Mouse (Mus musculus): ENCODE data around the gene Rab1b.

- TF ChIP-seq CTCF (IDR thresholded peaks at IDR 0.05; ENCODE audit: low read depth) (no peak), EP300 (IDR thresholded peaks at IDR 0.05; ENCODE audit: low read depth) (no peak)
Observed at GRCm38 (mm10) chr19:5108702-5109101, 1.8 kb upstream of the Rab1b start.

Measured in liver, embryonic 14.5 days (tissue).